Mouse (Mus musculus) lung, postnatal 36 days (tissue): ENCODE measurements around the gene Sh3rf1.
A peak's percentile ranks its signal among the peaks of the same experiment; 100 is the strongest.
"Not testable (repeated sequence)": the region's sequence is repeated elsewhere in the genome, so short reads cannot be mapped to it uniquely, and the experiment has no call there.

Source experiments
- DNase-seq: peaks from one replicate; pipeline ENCODE4 v3.0.0; 2022; ENCODE audit warnings: mixed read lengths

Gene Sh3rf1

GRCm38 (mm10) chr8:61375205-61375604 is 151.5 kb downstream of the Sh3rf1 start:
- no peak for DNase-seq

DNA sequence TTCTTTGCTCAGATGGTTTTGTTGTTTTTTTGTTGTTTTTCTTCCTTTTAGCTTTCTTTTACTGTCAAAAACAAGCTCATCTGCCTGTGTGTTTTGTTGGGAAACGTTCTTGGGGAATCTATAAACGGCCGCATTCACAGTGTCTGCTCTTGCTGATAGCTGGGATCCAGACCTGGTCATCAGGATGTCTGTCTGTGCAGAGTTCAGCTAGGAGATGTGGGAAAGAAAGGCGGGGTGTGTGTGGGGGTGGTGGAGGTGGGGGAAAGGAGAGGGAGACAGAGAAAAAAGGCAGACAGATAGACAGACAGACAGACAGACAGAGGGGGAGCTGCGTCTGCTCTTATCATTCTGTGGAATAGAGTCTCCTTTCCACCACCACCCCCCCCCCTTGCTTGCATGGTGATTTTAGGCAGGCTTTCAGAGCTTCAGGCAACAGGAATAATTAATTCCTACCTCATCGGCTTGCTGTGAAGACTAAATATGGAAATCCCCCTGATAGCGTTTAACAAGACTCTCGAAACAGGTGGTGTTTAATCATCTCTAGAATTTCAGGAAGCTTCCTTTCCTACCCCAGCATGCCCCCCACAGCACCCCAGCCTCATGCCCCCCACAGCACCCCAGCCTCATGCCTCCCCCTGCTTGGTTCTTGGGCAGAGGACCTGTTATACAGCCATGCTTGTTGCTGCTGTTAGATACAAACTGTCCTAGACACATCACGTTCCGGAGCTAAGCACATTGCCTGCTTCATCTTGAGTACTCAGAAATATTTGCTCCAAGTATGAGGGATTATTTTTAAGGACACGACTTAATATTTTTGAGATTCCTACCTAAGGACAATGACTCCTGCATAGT is 155.4 kb downstream of the Sh3rf1 start:
- DNase-seq, result no peak

DNA sequence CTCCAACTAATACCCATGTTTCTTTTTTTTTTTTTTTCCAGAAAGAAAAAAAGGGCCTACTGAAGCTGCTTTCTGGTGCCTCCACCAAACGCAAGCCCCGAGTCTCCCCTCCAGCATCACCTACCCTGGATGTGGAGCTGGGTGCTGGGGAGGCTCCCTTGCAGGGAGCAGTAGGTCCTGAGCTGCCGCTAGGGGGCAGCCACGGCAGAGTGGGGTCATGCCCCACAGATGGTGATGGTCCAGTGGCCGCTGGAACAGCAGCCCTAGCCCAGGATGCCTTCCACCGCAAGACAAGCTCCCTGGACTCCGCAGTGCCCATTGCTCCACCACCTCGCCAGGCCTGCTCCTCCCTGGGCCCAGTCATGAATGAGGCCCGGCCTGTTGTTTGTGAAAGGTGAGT is 160.9 kb downstream of the Sh3rf1 start:
- no peak for DNase-seq

DNA sequence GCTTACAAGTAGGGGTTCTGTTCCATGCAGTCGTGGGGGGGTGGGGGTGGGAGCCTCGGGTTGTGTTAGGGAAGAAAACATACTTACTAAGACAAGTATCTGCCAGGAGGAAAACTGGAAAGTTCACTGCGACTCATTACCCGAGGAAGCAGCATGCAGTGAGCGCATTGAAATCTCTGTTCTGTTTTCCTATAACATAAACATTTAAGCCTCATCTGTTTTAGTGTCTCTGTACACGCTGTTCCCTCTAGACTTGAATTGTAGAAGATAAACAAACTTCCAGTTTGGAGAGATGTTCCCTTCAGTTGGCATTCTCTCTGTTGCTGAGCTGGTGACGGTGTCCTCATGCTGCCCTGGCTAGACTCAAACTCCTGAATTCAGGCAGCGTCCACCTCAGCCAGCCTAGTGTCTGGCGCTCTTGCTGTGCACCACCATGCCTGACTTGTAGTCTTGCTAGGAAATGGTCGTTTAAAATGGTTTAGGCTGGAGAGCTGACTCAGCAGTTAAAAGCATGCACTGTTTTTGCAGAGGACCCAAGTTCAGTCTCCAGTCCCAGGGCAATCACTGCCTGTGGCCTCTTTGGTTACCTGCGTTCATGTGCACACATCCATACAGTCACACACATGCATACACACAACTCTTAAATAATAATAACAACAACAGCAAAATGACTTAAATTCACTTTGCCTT is 162.0 kb downstream of the Sh3rf1 start:
- DNase-seq, result peak; percentile 23

GRCm38 (mm10) chr8:61386645-61387044 is 163.0 kb downstream of the Sh3rf1 start:
- DNase-seq, result peak; percentile 51

- peak; percentile 59 for DNase-seq
These were observed 163.9 kb downstream of the Sh3rf1 start for GRCm38 (mm10) chr8:61387501-61387963.

- no peak for DNase-seq
These were observed 164.7 kb downstream of the Sh3rf1 start for GRCm38 (mm10) chr8:61388341-61388740.

- DNase-seq, result peak; percentile 24
These were observed 166.8 kb downstream of the Sh3rf1 start for GRCm38 (mm10) chr8:61390307-61391057.

- peak; percentile 44 for DNase-seq
These were observed 167.4 kb downstream of the Sh3rf1 start for GRCm38 (mm10) chr8:61391058-61391434.

GRCm38 (mm10) chr8:61397139-61397538 is 173.5 kb downstream of the Sh3rf1 start:
- DNase-seq, result peak; percentile 39

GRCm38 (mm10) chr8:61397755-61398154 is 174.1 kb downstream of the Sh3rf1 start:
- DNase-seq, result peak; percentile 80

DNA sequence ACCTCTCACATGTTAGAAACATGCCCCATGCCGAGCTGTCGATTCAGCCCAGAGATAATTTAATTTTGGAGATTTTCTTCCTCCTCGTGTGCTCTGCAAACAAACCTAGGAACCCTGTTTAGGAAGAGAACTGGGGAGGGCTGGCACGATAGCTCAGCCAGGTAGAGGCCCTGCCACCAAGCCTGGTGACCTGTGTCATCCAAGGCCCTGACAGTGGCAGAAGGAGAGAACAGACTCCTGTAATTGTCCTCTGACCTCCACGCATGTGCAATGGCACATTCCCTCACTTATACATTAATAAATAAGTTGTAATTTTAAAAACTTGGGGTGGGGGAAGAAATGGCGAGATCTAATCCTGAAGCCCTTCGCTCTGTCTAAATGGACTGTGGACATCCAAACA is 179.2 kb downstream of the Sh3rf1 start:
- DNase-seq, result no peak

- no peak for DNase-seq
These were observed 179.8 kb downstream of the Sh3rf1 start for GRCm38 (mm10) chr8:61403266-61404177.

DNA sequence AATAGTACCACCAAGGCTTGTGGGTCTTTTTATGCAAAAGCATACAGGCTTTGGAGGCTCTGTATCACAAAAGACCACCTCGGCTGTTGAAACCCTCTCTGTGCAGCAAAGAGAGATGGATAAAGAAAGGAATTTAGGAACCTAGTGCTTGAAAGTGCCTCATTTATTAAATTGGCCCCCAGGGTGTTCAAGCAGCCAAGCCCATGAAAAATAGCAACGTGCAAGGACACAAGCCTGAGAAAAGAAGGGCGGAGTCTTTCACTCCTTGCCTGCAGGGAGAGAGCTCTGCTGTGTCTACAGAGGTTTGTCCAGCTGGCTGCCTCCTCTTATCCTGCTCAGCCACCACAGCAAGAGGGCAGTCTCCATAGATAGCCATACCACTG is 180.5 kb downstream of the Sh3rf1 start:
- no peak for DNase-seq

- DNase-seq, result no peak
These were observed 185.4 kb downstream of the Sh3rf1 start for GRCm38 (mm10) chr8:61409081-61409480.

DNA sequence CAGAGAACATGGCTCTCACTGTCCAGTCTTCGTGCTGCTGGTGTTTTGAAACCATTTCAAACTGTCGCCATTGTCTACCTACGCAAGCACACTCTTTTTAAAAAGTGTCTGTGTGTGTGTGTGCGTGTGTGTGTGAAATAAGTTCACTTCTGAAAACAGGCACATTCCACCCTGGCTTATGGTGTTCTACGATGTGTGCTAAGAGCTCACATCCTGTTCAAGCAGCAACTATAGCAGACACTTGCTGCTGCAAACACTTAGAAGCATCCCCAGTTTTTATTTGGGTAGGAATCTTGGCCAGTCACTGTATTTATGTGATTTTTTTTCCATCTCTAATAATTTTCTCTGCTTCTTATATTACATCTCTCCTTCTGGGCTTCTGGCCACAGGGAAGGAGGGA is 186.0 kb downstream of the Sh3rf1 start:
- not testable (repeated sequence) for DNase-seq

GRCm38 (mm10) chr8:61419521-61419920 is 195.8 kb downstream of the Sh3rf1 start:
- no peak for DNase-seq

DNA sequence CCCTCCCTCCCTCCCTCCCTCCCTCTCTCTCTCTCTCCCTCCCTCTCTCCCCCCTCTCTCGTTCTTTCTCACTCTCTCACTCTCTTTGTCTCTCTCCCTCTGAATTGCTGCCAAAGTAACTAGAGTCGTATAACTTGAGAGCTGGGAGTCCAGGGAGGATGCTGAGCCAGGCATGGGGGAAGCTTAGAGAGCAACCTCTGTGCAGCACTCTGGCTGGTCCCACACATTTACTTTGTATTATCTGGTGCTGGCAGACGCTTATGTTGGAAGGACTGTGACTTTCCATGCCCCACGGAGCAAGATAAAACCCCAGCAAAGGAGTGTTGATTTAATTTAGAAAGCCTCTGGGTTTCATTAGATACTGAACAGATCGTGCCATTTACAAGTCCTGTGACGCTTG is 196.5 kb downstream of the Sh3rf1 start:
- DNase-seq, result no peak

GRCm38 (mm10) chr8:61421606-61422005 is 197.9 kb downstream of the Sh3rf1 start:
- no peak for DNase-seq

DNA sequence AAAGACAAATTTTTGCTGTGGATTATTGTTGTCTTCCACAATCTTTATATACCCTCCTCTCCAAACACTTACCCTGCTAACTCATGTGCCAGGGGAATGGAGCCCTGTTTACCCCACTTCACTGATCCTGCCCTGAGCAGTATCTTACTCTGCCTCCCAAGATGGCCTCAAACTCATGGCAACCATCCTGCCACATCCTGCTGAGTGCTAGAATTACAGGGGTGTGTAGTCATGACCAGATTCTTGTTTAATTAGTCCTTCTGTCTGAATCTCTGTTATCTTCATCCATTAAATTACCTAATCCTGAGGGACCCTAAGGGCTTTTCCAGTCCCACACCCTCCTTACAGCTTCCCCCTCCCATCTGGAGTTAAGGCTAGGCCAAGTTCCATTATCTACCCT is 201.5 kb downstream of the Sh3rf1 start:
- no peak for DNase-seq

DNA sequence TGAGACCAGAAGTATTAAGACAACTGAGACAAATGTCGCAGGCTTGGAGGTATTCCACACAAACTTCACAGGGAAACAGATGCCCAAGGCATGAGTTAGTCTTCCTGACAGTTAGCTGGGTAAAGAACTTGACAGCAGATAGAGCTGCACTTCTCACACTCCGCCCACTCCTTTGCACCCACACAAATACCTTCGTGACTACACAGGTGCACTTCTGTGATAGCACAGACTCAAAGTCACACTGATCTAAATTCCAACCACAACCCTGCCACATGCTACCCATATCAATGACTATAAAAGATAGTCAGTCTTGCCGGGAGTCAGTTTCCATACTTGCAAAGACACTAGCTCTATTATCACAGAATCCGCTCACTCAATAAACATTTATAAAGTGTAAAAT is 202.4 kb downstream of the Sh3rf1 start:
- no peak for DNase-seq

DNA sequence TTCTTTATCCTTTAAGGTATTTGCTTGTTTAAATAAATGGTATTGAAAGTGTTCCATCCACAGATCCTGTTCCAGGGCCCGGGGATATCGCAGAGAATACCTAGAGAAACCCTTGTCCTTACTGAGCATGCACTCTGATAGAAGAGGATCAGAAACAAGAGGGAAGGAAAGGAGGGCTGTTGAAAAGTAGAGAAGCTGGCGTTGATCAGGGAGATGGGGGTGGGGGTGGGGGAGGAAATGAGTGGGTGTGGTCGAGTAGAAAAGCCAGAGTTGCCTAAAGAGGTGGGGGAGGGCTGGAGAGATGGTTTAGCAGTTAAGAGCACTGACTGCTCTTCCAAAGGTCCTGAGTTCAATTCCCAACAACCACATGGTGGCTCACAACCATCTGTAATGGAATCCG is 203.0 kb downstream of the Sh3rf1 start:
- DNase-seq, result no peak
